Mouse (Mus musculus): ENCODE results near the gene Washc4.
"Not testable (repeated sequence)": the region's sequence is repeated elsewhere in the genome, so short reads cannot be mapped to it uniquely, and the experiment has no call there.

The Washc4 gene

GRCm38 (mm10) chr10:83543439-83544102, at the start of gene Washc4:
Gene Washc4, plus strand, starts transcription at chr10:83543752.
- DNase-seq (ENCODE audit: low spot score): peak; percentile 97

DNA sequence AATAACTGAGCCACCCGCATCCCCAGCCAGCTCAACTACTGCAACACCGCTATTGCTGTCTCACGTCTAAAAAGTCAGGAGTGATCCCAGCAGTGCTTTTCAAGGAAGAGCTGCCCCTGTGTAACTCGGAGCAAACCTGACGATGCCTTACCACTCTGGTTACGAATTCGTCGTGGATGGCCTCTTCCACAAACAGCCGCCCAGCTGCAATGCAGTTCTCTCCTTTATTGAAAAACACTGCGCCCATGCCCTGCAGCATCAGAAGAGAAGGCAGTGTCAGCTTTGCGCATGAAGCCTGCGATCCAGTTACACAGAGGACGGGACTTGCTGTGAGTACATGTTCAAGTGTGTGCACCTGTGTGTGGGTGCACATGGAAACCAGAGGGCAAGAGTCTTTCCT, 46.2 kb upstream of the Washc4 start:
- DNase-seq (ENCODE audit: low spot score): no peak

DNA sequence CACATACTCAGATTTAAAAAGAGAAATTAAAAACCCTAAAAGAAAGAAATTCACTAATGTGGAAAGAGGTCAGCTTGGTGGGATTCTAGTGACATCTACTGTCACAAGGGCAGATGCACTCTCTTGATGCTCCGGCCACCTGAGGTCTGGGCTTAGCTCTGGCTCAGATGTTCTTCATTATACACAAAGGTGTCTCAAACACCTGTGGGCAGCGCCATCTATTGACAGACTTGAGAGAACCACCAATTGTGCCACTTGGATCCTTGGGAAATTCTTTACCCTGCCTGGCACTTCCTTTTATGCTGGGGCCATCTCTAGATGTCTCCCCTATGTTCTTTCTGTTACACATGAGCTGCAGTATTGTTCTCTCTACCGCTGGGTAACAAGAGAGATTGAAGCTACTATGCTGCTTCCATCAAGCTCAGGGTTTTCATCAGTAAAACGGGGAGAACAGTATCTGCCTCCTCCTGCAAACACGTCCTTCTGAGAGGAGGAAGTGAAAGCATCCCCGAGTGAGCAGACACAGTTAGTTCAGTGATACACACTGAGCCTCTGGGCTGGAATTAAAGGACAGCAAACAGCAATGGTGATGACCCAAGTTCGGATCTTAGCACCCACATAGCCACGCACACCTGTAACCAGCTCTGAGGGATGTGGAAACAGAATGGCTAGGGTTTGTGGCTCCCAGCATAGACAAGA, 34.4 kb upstream of the Washc4 start:
- DNase-seq (ENCODE audit: low spot score): no peak

DNA sequence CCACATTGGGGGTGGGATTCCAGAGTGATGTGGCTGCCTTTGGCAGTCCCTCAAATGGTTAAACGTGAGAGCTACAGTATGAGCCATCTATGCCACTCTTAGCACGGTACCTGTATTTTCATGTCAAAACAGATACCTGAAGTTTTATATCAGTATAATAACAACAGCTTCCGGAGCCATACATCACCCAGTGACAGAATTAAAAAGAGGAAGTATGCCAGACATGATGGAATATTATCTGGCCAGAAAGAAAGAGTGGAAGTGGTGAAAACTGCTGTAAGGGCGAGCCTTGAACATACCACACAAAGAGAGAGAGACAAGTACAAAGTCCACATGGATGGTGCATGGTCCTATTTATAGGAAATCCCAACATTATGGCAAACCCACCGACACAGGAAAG, 32.2 kb upstream of the Washc4 start:
- no peak for DNase-seq (ENCODE audit: low spot score)

- DNase-seq (ENCODE audit: low spot score): no peak
These were observed 29.8 kb upstream of the Washc4 start for GRCm38 (mm10) chr10:83513736-83514135.

- no peak for DNase-seq (ENCODE audit: low spot score)
These were observed 22.6 kb upstream of the Washc4 start for GRCm38 (mm10) chr10:83520990-83521389.

DNA sequence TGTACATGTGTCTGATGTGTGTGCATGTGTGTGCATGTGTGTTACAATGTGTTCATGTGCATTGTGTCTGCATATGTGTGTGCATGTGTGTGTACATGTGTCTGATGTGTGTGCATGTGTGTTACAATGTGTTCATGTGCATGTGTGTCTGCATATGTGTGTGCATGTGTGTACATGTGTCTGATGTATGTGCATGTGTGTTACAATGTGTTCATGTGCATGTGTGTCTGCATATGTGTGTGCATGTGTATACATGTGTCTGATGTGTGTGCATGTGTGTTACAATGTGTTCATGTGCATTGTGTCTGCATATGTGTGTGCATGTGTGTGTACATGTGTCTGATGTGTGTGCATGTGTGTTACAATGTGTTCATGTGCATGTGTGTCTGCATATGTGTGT, 19.3 kb upstream of the Washc4 start:
- not testable (repeated sequence) for DNase-seq (ENCODE audit: low spot score)

DNA sequence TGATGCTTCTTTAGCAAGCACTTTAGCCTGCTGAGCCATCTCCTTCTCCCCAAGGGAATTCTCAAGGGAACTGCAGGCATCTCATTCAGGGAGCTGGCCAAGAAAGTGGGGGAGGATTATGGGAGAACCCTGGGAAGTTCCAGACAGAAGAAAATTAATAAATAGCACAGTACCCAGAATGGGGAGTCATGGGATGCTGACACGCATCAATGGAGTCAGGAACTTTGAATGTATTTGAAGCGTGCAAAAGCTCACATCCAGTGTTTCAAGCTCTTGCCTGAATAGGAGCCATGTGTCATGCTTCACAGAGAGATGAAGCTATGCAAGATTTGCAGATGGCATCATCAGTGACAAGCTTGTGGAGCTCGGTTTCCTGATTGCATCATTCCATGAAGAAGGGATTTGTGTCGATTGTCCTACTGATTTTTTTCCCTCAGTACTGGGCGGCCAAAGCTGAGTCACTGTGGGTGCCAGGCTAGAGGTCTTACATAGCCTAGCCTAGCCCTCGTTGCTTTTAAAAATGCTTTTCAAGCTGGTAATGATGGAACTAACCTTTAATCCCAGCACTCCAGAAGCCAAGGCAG, 13.1 kb upstream of the Washc4 start:
- peak; percentile 76 for DNase-seq (ENCODE audit: low spot score)

GRCm38 (mm10) chr10:83533258-83533909, 10.2 kb upstream of the Washc4 start:
- peak; percentile 87 for DNase-seq (ENCODE audit: low spot score)

- DNase-seq (ENCODE audit: low spot score): peak; percentile 95
These were observed 9.7 kb upstream of the Washc4 start, which contains the start of gene Aldh1l2 for GRCm38 (mm10) chr10:83533910-83534283. Gene Aldh1l2, minus strand, starts transcription at chr10:83534140.

- no peak for DNase-seq (ENCODE audit: low spot score)
These were observed 7.1 kb upstream of the Washc4 start for GRCm38 (mm10) chr10:83536436-83536835.

GRCm38 (mm10) chr10:83539311-83539980, 4.1 kb upstream of the Washc4 start:
- DNase-seq (ENCODE audit: low spot score): no peak

GRCm38 (mm10) chr10:83540092-83540491, 3.5 kb upstream of the Washc4 start:
- peak; percentile 77 for DNase-seq (ENCODE audit: low spot score)

GRCm38 (mm10) chr10:83542241-83542640, 1.3 kb upstream of the Washc4 start:
- peak; percentile 53 for DNase-seq (ENCODE audit: low spot score)

GRCm38 (mm10) chr10:83544103-83544479, 539 bp downstream of the Washc4 start:
- DNase-seq (ENCODE audit: low spot score): no peak

DNA sequence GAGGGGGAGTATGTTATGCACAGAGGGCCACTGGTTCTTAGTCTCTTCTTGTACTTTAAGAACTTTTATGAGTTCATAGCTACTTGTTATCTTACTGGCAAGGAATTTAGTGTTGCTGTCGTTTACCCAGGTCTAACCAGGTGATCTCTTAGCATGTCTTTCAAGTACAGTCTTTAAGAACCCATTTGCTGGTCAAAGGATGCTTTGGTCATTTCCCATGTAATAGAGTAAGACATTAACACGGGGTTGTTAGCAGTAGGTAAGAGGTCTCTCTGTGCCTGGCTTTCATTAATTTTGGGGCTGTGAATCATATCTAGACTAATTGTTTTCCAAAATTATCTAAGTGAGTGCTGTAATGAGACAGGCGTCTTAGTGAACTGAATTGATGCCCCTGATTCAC, 1.8 kb downstream of the Washc4 start:
- DNase-seq (ENCODE audit: low spot score): no peak

DNA sequence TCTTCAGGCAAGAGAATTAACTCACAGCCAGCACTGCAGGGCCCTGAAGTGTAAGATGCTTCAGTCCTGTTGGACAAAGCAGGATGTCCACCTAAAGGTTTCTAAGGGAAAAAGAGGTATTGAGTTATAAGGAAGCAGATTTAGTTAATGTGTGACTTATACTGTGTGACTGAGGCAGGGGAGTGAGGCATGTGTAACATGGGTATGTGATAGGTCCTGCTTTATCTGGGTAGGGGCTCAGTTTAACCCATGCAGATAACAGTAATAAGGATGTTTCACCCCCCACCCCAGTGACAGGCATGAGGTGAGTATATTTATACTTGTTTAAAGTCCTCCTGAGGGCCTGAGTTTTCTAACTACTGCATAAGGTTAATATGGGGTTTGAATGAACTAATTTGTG, 19.5 kb downstream of the Washc4 start:
- DNase-seq (ENCODE audit: low spot score): no peak

- DNase-seq (ENCODE audit: low spot score): no peak
These were observed 22.2 kb downstream of the Washc4 start for GRCm38 (mm10) chr10:83565449-83566441.

DNA sequence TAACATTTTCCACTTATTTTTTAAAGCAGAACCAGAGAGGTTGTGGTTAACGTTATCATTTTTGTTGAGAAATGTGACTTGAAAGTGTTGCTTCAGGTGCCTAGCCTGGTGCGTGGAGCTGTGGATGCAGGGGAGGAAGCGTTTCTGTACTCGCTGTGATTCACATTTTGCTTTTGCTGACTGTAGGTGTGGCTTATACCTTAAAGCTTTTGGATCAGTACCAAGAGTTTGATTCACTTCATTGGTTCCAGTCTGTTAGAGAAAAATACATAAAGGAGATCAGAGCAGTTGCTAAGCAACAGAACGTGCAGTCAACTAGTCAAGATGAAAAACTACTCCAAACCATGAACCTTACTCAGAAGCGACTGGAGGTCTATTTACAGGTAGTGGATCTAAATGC, 47.2 kb downstream of the Washc4 start:
- no peak for DNase-seq (ENCODE audit: low spot score)

- DNase-seq (ENCODE audit: low spot score): no peak
These were observed 49.1 kb downstream of the Washc4 start for GRCm38 (mm10) chr10:83592616-83593015.

- no peak for DNase-seq (ENCODE audit: low spot score)
These were observed 51.0 kb downstream of the Washc4 start for GRCm38 (mm10) chr10:83594526-83594925.

All from MN1 (cell line).